Mouse (Mus musculus): Measurements from ENCODE around the gene Gstp2. TPM values are rescaled to one million over a fixed set of nuclear protein-coding genes. Genes with fewer than 3 reads are reported as not detected.

The Gstp2 gene
- polyA plus RNA-seq, 1 experiment from 2014 or later = 1.2 TPM

DNA sequence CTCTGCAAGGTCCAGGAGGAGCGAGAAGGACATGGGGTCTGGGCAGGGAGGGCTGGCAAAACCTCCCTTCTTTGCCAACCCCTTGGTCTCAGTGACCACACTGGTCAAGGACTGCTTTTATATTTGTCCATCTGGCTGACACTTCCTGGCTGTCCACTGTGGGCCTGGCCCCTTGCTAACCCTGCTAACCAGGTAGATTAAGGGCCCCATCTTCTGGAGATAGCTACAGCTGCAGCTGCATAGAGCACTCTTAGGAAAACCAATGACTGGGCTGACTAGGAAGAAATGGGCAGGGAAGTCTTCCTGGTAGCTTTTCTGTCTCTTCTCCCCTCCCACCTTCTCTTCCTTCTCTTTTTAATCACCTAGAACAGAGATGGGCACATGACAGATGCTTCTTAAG, 39.2 kb upstream of the Gstp2 start:
- 93% methylated on average over 1 of the region's 1 CpGs for WGBS

DNA sequence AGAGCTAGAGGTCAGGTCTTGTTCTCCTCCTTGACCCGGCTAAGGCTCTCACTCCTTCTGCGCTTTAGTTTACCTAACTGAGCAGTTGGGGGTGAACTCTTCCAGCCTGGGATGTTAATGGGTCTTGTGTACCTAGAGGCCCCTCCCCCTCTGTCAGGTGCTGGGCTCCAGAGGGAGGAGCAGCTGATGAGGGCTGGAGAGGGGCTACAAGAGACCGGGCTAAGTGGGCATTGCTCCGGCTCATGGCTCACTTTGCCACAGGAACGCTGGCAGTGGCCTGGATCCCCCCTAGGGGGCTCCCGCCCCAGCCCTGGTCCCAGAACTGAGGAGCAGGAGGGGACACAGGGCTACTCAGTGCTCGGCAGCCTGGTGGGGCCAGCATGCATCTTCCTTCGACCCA, 38.0 kb upstream of the Gstp2 start:
- H3K4me1 ChIP-seq = 0 out of 2 replicates have a peak, but pooled peaks cover 3% of the 10 kb centered on the region
- no peaks in the 10 kb centered on the region for H3K36me3 ChIP-seq
- WGBS = 29% methylated on average over 8 of the region's 8 CpGs
- H3K27me3 ChIP-seq = 0 out of 2 replicates have a peak, but pooled peaks cover 7% of the 10 kb centered on the region
- no peak overlapping the region; the same call in 1 of the 2 replicates for H3K9ac ChIP-seq
- ATAC-seq (ENCODE audit: insufficient number of reproducible peaks, insufficient read depth, low FRiP score, low TSS enrichment, low read depth) = no peak
- no peak overlapping the region for H3K27ac ChIP-seq
- no peak overlapping the region for H3K4me3 ChIP-seq
- no peak overlapping the region for H3K4me2 ChIP-seq
- no peaks in the 10 kb centered on the region for H3K9me3 ChIP-seq

More for the DNA sequence above, 39.2 kb upstream of the Gstp2 start:
- Histone ChIP-seq H3K9me3 (no peaks in the 10 kb centered on the region), H3K4me1 (0 out of 2 replicates have a peak, but pooled peaks cover 3% of the 10 kb centered on the region), H3K27me3 (0 out of 2 replicates have a peak, but pooled peaks cover 7% of the 10 kb centered on the region), H3K4me3 (no peak overlapping the region), H3K36me3 (no peaks in the 10 kb centered on the region), H3K9ac (no peak overlapping the region), H3K4me2 (no peak overlapping the region), H3K27ac (no peak overlapping the region)
- no peak for ATAC-seq (ENCODE audit: insufficient number of reproducible peaks, insufficient read depth, low FRiP score, low TSS enrichment, low read depth)

DNA sequence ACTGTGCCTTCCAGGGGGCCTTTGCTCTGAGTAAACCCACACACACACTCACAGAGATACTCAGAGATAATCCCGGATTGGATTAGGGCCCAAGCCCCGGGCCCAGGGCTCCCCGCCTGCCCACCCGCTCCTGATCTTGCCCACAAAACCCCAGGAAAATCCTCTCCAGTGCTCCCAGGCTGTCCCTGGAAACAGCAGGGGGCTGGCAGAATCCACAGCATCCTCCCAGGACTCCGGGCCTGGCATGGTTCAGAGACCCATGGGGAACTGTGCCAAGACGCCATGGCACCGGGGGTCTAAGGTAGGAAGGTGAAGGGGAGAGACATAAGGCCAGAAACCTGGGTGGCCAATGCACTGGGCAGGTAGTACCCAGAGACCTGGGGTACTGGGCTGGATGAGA, 37.5 kb upstream of the Gstp2 start:
- 0 out of 2 replicates have a peak, but pooled peaks cover 7% of the 10 kb centered on the region for H3K27me3 ChIP-seq
- H3K36me3 ChIP-seq = no peaks in the 10 kb centered on the region
- 78% methylated on average over 7 of the region's 7 CpGs for WGBS
- H3K4me1 ChIP-seq = 0 out of 2 replicates have a peak, but pooled peaks cover 3% of the 10 kb centered on the region
- no peaks in the 10 kb centered on the region for H3K9me3 ChIP-seq
- ATAC-seq (ENCODE audit: insufficient number of reproducible peaks, insufficient read depth, low FRiP score, low TSS enrichment, low read depth) = no peak
- H3K9ac ChIP-seq = 0 out of 2 replicates have a peak overlapping the region, but pooled peaks have one; percentile 32
- H3K27ac ChIP-seq = no peak overlapping the region
- H3K4me2 ChIP-seq = no peak overlapping the region
- H3K4me3 ChIP-seq = no peak overlapping the region

DNA sequence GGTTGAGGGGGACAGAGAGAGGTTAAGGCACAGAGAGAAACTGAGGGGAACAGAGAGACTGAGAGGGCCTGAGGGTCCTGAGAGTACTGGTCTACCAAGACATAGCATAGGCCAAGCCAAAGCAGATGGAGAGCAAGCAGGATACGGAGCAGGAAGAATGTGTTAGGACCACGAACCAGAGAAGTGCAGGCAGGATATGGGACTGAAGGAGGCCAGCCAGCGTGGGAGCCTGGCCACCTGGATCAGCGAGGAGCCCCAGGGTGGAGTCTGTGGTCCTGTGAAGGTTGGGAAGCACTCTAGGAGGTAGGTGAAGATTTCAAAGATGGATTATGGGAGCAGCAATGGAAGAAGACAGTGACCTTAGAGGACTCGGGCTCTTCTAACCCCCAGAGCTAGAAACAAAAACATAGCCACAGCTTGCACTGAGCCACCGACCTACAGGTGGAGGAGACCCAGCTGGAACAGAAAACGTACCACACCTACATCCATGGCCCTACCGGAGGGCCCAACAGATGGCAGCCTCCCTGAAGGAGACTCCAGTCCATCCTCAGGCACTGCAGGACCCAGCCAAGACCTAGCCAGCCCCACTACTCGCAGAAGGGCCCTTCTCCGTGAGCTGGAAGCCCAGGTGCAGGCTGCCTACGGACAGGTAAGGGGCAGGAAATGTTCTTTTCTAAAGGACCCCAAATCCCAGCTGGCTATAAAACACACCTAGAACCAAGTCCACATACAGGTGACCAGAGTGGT, 36.6 kb upstream of the Gstp2 start:
- Histone ChIP-seq H3K4me1 (0 out of 2 replicates have a peak, but pooled peaks cover 3% of the 10 kb centered on the region), H3K27ac (no peak overlapping the region), H3K27me3 (0 out of 2 replicates have a peak, but pooled peaks cover 7% of the 10 kb centered on the region), H3K36me3 (no peaks in the 10 kb centered on the region), H3K9me3 (no peaks in the 10 kb centered on the region), H3K4me3 (no peak overlapping the region), H3K4me2 (no peak overlapping the region), H3K9ac (no peak overlapping the region)
- ATAC-seq (ENCODE audit: insufficient number of reproducible peaks, insufficient read depth, low FRiP score, low TSS enrichment, low read depth) = no peak
- whole genome bisulfite sequencing = 77% methylated on average over 11 of the region's 11 CpGs

DNA sequence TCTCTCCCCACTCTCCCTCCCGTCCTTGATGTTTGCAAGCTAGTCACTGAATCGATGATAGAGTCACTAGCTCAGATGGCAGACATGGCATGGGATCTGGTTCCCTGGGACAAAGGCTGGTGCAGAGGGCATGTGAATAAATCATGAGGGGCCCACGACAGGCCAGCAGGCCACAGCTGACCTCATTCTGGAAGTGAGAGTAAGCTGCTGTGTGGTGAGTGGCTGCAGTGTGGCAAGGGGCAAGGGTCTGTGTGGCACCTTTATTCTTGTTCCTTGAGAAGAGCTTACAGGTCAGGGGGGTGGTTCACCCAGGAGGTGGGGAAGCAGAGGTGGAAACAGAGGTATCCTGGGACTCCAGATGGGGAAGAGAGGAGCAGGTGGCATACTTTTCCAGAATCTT, 35.6 kb upstream of the Gstp2 start, which contains the start of gene Cabp2:
Cabp2 (plus strand) TSS at position 185 of the 400 bp plus-strand sequence.
- H3K9ac ChIP-seq = no peak within 1 kb of the TSS
- no peaks in the 10 kb centered on the region for H3K9me3 ChIP-seq
- no peak within 1 kb of the TSS for H3K4me3 ChIP-seq
- WGBS = 70% methylated on average over 3 of the region's 3 CpGs
- no peaks in the 10 kb centered on the region for H3K36me3 ChIP-seq
- ATAC-seq (ENCODE audit: insufficient number of reproducible peaks, insufficient read depth, low FRiP score, low TSS enrichment, low read depth) = no peak
- 0 out of 2 replicates have a peak, but pooled peaks cover 3% of the 10 kb centered on the region for H3K4me1 ChIP-seq
- no peak within 1 kb of the TSS for H3K4me2 ChIP-seq
- 0 out of 2 replicates have a peak, but pooled peaks cover 7% of the 10 kb centered on the region for H3K27me3 ChIP-seq
- H3K27ac ChIP-seq = no peak within 1 kb of the TSS

DNA sequence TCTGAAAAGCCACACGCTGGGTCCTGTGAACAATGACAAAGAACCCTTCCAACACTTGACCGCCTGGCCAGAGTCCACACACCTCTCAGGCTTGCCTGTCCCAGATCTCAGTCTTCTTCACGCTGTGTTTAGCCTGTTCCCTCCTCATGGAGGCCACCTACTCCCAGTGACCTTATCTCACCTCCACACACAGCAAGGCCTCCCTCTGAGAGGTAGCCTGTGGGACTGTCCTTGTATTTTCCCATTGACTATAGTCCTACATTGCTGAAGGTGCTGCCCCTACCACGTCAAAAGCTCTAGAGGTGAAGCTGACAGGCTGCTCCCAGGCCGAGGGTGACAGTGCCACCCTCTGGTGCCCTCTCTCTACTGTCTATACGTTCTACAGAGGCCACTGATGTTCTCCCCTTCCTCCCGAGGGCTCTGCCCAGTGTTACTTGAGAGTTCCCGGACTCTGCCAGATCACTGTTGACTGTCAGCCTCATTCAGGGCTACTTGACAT, 34.7 kb upstream of the Gstp2 start:
- Histone ChIP-seq H3K27ac (no peak overlapping the region), H3K27me3 (0 out of 2 replicates have a peak, but pooled peaks cover 7% of the 10 kb centered on the region), H3K9ac (no peak overlapping the region), H3K4me1 (0 out of 2 replicates have a peak, but pooled peaks cover 3% of the 10 kb centered on the region), H3K9me3 (no peaks in the 10 kb centered on the region), H3K36me3 (no peaks in the 10 kb centered on the region), H3K4me2 (no peak overlapping the region), H3K4me3 (no peak overlapping the region)
- ATAC-seq (ENCODE audit: insufficient number of reproducible peaks, insufficient read depth, low FRiP score, low TSS enrichment, low read depth) = no peak
- 67% methylated on average over 8 of the region's 8 CpGs for WGBS

DNA sequence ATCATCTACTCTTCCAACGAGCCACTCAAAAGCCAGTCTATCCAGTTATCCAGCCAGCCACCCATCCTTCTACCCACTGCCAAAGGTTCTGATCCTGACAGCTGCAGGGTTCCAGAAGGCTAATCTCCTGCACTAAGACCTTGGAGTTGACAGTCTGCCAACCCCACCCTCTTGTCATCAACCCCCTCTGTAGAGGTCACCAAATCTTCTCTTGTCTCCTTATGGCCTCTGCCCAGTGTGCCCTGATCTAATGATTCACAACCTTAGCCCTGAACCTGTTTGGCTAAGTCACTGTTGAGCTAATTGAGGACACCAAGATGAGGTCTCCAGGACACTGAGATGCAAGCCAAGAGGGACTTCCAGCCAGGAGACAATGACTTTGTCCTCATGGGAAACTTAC, 33.8 kb upstream of the Gstp2 start:
- H3K27me3 ChIP-seq = 0 out of 2 replicates have a peak, but pooled peaks cover 6% of the 10 kb centered on the region
- no peaks in the 10 kb centered on the region for H3K36me3 ChIP-seq
- ATAC-seq (ENCODE audit: insufficient number of reproducible peaks, insufficient read depth, low FRiP score, low TSS enrichment, low read depth) = no peak
- WGBS = 69% methylated on average over 1 of the region's 1 CpGs
- H3K9me3 ChIP-seq = no peaks in the 10 kb centered on the region
- H3K4me1 ChIP-seq = 0 out of 2 replicates have a peak, but pooled peaks cover 3% of the 10 kb centered on the region
- no peak overlapping the region for H3K4me2 ChIP-seq
- H3K4me3 ChIP-seq = no peak overlapping the region
- no peak overlapping the region for H3K27ac ChIP-seq
- H3K9ac ChIP-seq = no peak overlapping the region

DNA sequence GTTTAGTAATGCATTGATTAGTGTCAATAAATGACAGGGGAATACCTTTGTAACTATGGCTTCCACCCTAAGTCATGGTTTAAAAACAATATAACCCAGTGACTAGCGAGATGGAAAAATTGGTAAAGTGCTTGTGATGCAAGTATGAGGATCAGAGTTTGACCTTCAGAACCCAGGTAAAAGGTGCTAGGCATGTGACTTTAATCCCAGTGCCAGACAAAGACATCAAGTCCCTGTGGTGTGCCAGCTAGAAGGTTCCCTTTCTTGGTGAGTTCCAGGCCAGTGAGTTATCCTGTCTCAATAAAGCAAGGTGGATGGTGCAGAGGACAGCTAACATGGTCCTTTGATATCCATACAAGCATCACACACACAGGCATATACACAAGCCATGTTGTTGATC, 29.7 kb upstream of the Gstp2 start:
- Histone ChIP-seq H3K27ac (no peak overlapping the region), H3K9ac (no peak overlapping the region), H3K27me3 (no peaks in the 10 kb centered on the region), H3K4me1 (no peaks in the 10 kb centered on the region), H3K36me3 (no peaks in the 10 kb centered on the region), H3K9me3 (no peaks in the 10 kb centered on the region), H3K4me3 (no peak overlapping the region), H3K4me2 (no peak overlapping the region)
- 83% methylated on average over 1 of the region's 1 CpGs for WGBS
- ATAC-seq (ENCODE audit: insufficient number of reproducible peaks, insufficient read depth, low FRiP score, low TSS enrichment, low read depth) = no peak

DNA sequence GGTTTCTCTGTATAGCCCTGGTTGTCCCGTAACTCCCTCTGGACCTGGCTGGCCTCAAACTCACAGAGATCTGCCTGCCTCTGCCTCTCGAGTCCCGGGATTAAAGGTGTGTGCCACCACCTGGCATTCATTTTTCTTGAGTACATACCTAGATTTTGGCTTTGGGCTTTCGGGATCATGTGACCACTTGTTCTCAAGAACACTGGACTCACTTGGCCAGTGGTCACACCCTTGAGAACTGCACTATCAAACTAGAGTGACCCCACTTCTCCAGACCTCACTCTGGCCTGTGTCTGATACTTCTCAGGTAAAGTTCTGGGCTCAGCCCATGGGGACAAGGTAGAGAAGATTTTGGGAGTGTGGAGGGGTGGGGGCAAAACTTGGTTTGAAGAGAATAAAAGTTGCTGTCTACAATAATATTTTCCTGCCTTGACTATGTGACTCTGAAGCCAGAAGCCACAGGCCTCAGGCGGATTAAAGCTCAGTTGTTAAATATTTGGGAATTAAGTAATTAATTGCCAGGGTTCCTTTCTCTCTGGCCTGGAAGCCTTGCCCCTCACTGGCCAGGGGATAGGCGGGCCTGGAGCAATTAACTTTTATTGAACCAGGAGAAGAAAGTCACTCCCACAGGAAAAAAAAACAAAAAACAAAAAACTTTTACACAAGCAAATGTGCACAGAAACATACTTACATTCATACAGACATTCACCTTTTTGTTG, 27.0 kb upstream of the Gstp2 start:
- Histone ChIP-seq H3K4me1 (no peaks in the 10 kb centered on the region), H3K36me3 (no peaks in the 10 kb centered on the region), H3K4me3 (no peak overlapping the region), H3K27me3 (no peaks in the 10 kb centered on the region; the same call in 1 of the 2 replicates), H3K9me3 (no peaks in the 10 kb centered on the region), H3K9ac (no peak overlapping the region), H3K27ac (no peak overlapping the region), H3K4me2 (no peak overlapping the region)
- 78% methylated on average over 6 of the region's 6 CpGs for WGBS
- ATAC-seq (ENCODE audit: insufficient number of reproducible peaks, insufficient read depth, low FRiP score, low TSS enrichment, low read depth) = no peak

DNA sequence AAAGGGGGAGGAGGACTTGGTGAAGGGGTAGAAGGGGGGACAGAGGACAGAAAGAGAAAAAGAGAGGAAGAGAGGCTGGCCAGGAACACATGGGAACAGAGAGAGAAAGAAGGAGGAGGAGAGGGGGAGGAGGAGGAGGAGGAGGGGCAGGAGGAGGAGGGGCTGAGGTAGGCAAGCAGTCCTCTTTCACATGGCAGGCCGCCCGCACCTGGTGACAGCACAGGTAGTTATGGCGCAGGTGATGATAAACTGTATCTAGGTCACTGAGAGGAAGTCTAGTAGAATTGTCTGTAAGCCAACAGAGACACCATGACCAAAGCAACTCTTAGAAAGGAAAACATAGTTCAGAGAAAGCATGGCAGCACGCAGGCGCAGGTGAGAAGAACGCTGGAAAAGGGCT, 25.6 kb upstream of the Gstp2 start:
- 92% methylated on average over 6 of the region's 6 CpGs for WGBS
- ATAC-seq (ENCODE audit: insufficient number of reproducible peaks, insufficient read depth, low FRiP score, low TSS enrichment, low read depth) = no peak
- Histone ChIP-seq H3K4me1 (no peaks in the 10 kb centered on the region), H3K36me3 (no peaks in the 10 kb centered on the region), H3K27me3 (no peaks in the 10 kb centered on the region; the same call in 1 of the 2 replicates), H3K27ac (no peak overlapping the region), H3K4me2 (no peak overlapping the region), H3K9ac (no peak overlapping the region), H3K9me3 (no peaks in the 10 kb centered on the region), H3K4me3 (no peak overlapping the region)

DNA sequence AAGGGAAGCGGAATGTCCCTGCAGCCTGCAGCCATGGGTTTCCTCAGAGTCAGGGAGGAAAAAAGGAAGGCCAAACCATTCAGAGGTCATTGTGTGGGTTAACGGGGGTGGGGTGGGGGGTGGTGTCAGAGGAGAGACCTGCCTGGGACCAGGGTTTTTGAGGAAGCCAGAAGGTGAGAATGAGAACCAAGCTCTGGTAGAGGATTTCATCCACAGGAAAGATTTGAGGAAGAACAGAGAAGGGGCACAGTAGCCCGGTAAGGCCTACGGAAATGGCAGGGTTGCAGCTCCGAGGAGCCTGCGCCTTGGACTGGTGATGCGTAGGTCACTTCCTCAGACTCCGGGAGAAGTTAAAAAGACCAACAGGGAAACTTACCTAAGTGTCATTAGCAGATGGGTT, 24.9 kb upstream of the Gstp2 start:
- Histone ChIP-seq H3K27me3 (no peaks in the 10 kb centered on the region; the same call in 1 of the 2 replicates), H3K27ac (no peak overlapping the region), H3K9me3 (no peaks in the 10 kb centered on the region), H3K4me2 (no peak overlapping the region), H3K36me3 (no peaks in the 10 kb centered on the region), H3K4me3 (no peak overlapping the region), H3K9ac (no peak overlapping the region), H3K4me1 (no peaks in the 10 kb centered on the region)
- WGBS = 77% methylated on average over 8 of the region's 8 CpGs
- no peak for ATAC-seq (ENCODE audit: insufficient number of reproducible peaks, insufficient read depth, low FRiP score, low TSS enrichment, low read depth)
